Mouse (Mus musculus) kidney, postnatal 4 days (tissue): ENCODE measurements around the gene Ficd.

Experiments used
- DNase-seq, 2 experiments: peaks; one replicate each; pipeline ENCODE4 v3.0.0; 2021; ENCODE audit warnings: mixed read lengths in 2 of 2

Ficd gene

GRCm38 (mm10) chr5:113776128-113776895, 40.7 kb downstream of the Ficd start:
- DNase-seq: no peak

GRCm38 (mm10) chr5:113776896-113777226, 41.3 kb downstream of the Ficd start:
- no peak for DNase-seq

- peak in 1 of 2 experiments; percentile 27 for DNase-seq
Observed at GRCm38 (mm10) chr5:113777728-113778127, 42.1 kb downstream of the Ficd start.

- no peak for DNase-seq
Observed at GRCm38 (mm10) chr5:113779569-113779968, 44.0 kb downstream of the Ficd start.

GRCm38 (mm10) chr5:113780082-113780752, 44.6 kb downstream of the Ficd start:
- no peak for DNase-seq

GRCm38 (mm10) chr5:113780763-113781162, 45.2 kb downstream of the Ficd start:
- no peak for DNase-seq

GRCm38 (mm10) chr5:113781254-113781653, 45.7 kb downstream of the Ficd start:
- DNase-seq: no peak

GRCm38 (mm10) chr5:113781875-113782274, 46.3 kb downstream of the Ficd start:
- no peak for DNase-seq

- no peak for DNase-seq
Observed at GRCm38 (mm10) chr5:113782624-113783023, 47.0 kb downstream of the Ficd start.

GRCm38 (mm10) chr5:113783581-113784001, 48.0 kb downstream of the Ficd start:
- DNase-seq: peak; percentile 69 to 82

GRCm38 (mm10) chr5:113784104-113784503, 48.5 kb downstream of the Ficd start:
- DNase-seq: peak; percentile 68 to 78

- DNase-seq: no peak
Observed at GRCm38 (mm10) chr5:113786985-113787384, 51.4 kb downstream of the Ficd start.

- peak; percentile 46 to 56 for DNase-seq
Observed at GRCm38 (mm10) chr5:113788645-113789044, 53.0 kb downstream of the Ficd start.

- DNase-seq: peak; percentile 80 to 86
Observed at GRCm38 (mm10) chr5:113789075-113789788, 53.6 kb downstream of the Ficd start.
